Mouse (Mus musculus) heart, adult 18-20 months (tissue): Measurements from ENCODE around the gene Fam163a. TPM values are rescaled to one million over a fixed set of nuclear protein-coding genes. Genes with fewer than 3 reads are reported as not detected.

Experiments
- DNase-seq, 2 experiments: peaks; one replicate each; pipeline ENCODE4 v3.0.0; 2021 to 2022; ENCODE audit warnings: mixed read lengths in 1 of 2
- total RNA-seq, 2 experiments: library from RNA; stranded (reverse); gene quantifications; 2 replicates each; pipeline ENCODE4 v1.2.3; 2021

The Fam163a gene
- total RNA-seq, 2 experiments from 2014 or later: 0.07 TPM; not detected in 1

DNA sequence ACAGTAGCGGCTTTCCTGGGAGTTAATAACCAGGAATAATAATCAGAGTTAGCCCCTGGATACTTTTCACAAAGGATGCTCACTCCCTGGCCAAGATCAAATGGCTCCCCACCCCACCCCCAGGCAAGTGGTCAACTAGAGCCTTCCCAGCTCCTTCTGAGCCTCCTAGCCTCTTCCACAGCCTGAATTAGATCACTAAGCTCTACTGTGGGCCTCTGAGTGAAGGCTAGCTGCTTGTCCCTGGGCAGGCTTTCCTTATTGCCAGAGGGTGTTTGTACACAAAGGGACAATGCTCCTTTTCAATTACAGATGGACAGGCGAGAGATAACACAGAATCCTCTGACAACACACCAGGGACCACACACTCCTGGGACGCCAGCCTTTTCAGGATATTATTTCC is 2.2 kb downstream of the Fam163a start:
- DNase-seq: no peak

GRCm38 (mm10) chr1:156201069-156201468 is 3.8 kb downstream of the Fam163a start:
- DNase-seq: no peak

GRCm38 (mm10) chr1:156197588-156197987 is 7.2 kb downstream of the Fam163a start:
- DNase-seq: no peak

- DNase-seq: no peak
Observed at GRCm38 (mm10) chr1:156193292-156193691, 11.5 kb downstream of the Fam163a start.

GRCm38 (mm10) chr1:156192853-156193252 is 12.0 kb downstream of the Fam163a start:
- DNase-seq: no peak

GRCm38 (mm10) chr1:156186646-156187045 is 18.2 kb downstream of the Fam163a start:
- no peak for DNase-seq

- DNase-seq: no peak
Observed at GRCm38 (mm10) chr1:156184158-156184571, 20.7 kb downstream of the Fam163a start.

DNA sequence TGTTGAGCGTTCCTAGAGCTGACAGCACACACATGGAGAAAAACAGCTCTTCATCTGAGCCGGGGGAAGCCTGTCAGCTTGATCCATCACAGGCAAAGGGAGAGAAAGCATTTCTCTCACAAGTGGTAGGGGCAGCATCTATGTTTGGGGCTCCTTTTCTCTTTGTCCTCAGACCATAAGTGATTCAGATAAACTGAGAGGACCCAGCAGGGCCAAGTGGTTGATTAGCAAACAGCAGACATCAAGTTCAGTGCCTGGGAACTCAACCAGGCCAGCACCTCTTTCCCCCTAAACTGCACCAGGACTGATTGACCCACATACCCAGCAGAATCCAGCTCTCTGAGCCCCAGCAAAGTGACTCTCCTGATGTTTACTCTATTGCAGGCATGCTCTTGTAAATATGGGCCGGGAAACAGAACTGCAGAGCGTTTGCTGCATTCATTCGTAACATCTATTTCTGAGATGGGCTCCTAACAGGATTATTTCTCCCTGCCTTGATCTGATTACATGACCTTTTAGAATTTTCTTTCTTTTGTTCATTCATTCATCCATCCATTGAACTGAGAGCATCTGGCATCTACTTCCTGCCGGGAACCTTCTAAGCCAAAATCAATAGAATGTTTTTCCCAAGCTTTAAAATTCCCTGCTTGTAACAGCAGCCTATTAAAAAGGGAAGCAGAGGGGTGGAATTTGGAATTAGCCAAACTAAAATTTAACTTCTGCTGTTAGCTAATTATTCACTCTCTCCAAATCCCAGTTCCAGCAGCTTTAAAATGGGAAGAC is 21.5 kb downstream of the Fam163a start:
- DNase-seq: no peak

GRCm38 (mm10) chr1:156179875-156180274 is 25.0 kb downstream of the Fam163a start:
- DNase-seq: no peak

DNA sequence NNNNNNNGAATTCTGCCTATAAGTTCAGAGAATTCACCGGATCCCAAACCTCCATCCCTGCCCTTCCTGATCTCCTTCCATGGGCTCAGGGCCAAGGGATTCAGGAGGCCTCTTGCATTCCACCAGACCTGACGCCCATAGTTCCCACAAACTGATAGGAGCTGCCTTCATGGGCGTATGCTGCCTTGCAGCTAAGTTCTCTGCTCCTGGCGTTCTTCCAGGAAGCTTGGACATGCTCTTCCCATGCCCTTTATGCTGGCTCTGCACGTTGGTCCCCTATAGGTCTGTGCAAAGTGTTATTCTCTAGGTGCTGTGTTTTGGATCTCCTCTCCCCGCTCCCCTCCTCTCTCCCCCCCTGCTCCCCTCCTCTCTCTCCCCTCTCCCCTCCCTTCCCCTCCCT is 36.1 kb downstream of the Fam163a start:
- DNase-seq: peak; percentile 6 to 14

DNA sequence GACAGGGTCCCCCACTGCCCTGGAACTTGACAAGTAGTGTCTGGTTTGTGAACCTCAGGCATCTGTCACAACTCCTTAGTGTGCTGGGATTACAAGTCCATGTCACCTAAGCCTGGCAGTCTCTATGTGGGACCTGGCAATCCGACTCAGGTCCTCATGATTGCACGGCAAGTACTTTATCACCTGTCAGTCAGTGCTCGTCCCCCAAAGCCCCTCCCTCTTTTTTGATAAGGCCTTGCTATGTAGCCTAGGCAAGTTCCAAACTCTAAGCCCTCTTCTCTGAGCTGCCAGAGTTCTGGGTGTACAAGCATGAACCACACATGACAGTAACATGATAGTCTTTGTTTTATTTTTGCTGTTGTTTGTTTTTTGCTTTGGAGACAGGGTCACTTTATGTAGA is 88.1 kb downstream of the Fam163a start:
- no peak for DNase-seq

GRCm38 (mm10) chr1:156113884-156114499 is 90.8 kb downstream of the Fam163a start:
- no peak for DNase-seq

DNA sequence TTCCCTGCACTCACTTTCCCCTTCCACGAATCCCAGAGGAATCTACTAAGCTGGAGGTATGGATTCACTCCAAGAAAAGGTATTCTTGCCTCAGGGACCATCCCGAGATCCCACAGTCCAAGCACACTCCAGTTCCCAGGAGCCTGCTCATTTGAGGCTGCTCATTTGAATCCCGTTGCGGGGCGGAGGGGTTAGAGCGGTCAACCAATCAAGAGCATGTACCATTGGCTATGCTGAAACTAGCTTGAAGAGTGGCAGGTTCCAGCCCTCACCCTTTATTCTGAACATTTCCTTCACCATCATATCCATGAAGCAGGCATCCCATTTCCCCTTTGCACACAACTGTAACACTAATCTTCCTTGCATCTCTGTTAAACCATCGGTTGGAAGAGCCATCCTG is 92.7 kb downstream of the Fam163a start:
- no peak for DNase-seq

- DNase-seq: no peak
Observed at GRCm38 (mm10) chr1:156111728-156112127, 93.1 kb downstream of the Fam163a start.

DNA sequence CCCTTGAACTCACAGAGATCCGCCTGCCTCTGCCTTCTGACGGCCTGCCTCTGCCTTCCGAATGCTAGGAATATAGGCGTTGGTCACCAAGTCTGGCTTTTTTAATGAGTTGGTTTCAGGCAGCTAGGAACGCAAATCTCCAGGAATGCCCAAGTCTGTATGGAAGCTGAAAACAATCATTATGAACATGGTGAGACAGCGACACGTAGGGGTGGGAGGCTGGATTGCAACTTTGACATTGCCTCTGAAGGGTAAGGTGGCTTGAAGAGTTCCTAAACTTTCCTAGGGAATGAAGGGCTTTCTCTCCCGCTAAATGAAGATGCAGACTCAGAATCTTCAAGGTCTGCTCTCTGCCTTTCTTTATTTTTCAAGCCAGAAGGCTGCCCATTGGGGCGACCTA is 93.7 kb downstream of the Fam163a start:
- DNase-seq: no peak

- DNase-seq: no peak
Observed at GRCm38 (mm10) chr1:156108400-156108799, 96.4 kb downstream of the Fam163a start.

GRCm38 (mm10) chr1:156107424-156107823 is 97.4 kb downstream of the Fam163a start:
- no peak for DNase-seq

DNA sequence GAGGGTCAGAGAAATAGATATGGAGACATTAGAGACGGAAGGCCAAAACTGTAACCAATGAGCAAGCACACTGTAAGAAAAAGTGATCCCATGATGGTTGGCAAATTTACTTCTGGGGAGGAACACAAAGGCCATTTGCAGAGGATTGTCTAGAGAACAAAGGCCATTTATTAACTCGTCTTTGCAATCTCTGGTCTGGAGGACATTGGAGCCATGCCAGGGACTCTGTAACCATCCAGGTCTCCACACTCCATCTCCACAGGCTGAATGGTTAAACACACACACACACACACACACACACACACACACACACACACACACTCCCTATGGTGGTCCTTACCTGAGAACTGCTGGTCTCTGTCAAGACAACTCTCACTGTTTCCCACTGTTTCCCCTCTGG is 99.4 kb downstream of the Fam163a start:
- DNase-seq: no peak

GRCm38 (mm10) chr1:156103763-156104162 is 101.1 kb downstream of the Fam163a start:
- no peak for DNase-seq

DNA sequence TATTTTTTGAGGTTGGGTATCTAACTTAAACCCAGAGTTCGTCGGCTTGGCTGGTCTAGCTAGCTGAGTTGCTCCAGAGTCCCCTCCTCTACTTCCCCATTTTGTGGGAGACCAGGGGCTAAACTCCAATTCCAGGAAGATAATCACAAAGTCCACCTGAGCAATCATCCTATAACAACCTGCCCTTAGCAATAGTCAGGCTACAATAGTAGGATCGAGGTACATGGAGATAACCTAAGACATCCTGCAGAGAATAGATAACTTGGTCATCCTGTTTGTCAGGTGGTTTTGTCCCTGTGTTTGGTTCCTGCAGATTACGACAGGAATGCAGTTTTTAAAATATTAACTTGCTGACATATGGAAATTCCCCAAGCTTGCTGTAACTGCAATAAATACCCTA is 113.0 kb downstream of the Fam163a start:
- DNase-seq: no peak

DNA sequence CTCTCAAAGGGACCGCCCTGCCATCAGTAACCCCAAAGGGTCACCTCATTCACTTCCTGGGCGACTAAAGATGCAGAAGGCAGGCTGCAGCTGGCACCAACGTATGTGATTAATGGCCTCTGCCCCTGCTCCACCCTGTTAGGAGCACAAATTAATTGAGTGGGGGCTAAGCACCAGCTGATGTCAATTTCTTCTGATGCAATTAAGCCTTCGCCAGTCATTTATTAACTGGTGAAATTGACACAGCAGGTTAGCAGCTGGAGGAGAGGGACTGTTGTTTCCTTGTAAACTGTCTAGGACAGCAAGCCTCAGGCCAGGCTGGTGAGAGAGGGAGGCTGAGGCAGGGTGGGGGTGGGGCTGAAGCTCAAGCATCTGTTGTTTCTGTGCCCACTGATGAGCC is 114.8 kb downstream of the Fam163a start:
- DNase-seq: no peak

GRCm38 (mm10) chr1:156089561-156089960 is 115.3 kb downstream of the Fam163a start:
- DNase-seq: no peak

DNA sequence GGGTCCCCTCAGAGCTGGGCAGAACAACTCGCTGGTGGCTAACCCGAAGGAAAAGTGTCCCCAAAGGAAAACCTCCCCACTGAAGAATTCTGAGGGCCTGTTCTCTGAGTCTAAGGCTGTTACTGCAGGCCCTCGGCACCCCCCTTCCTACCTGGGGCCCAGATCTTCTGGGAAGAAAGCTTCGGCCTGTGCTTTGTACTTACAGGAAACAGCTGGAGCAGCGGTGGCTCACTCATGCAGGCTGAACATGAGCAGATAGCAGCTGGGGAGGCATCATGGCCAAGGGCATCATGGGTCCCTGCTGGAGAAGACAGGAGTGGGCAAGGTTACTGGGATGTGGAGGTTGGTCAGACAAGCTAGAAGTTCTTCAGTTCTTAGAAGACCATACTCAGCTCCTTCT is 117.2 kb downstream of the Fam163a start:
- no peak for DNase-seq

DNA sequence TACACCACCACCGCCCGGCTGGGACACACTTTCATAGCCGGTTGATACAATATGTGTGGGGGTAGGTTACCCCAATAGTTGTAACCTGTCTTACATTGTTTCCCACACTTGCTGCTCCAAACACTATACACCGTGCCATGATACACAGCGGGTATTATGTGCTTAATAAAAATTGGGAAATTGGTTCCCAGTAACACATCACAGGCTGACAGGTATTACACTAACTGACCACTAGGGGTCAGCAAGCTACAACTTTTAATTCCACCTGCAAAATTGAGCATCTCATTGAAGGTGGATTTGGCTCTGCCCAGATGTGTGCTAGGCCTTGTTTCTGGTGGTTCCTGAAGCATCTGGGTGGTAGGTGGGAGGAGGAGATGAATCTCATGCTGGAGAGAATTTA is 119.1 kb downstream of the Fam163a start:
- DNase-seq: peak; percentile 18 to 59
